Mouse (Mus musculus): ENCODE measurements at regions not wholly inside any gene's neighbourhood (a gene's known extent, or its start where the extent isn't known, plus 50 kb on each side); places are given as distances from the start of the nearest gene placed in this dataset.

GRCm38 (mm10) chr6:51036553-51036952, 382.3 kb upstream of the Npvf start:
- TF ChIP-seq CTCF (IDR thresholded peaks at IDR 0.05; ENCODE audit: extremely low read depth, insufficient read depth, insufficient read length, insufficient replicate concordance) (no peak), POLR2A (IDR thresholded peaks at IDR 0.05; ENCODE audit: low read depth, low read length) (no peak)
